Mouse (Mus musculus) heart, postnatal 36 days (tissue): ENCODE data around the gene Fcrlb. TPM values are rescaled to one million over a fixed set of nuclear protein-coding genes. Genes with fewer than 3 reads are reported as not detected.

Source experiments
- DNase-seq, 2 experiments: peaks; one replicate each; pipeline ENCODE4 v3.0.0; 2021 to 2022
- intact Hi-C: fragments of 180-260 bp; cut with DNase I; formaldehyde crosslinking; loops from one replicate; pipeline ENCODE4 v1.15.1; 2025
- total RNA-seq, 2 experiments: library from RNA; stranded (reverse); gene quantifications; 2 replicates each; pipeline ENCODE4 v1.2.3; 2021

Gene Fcrlb
- total RNA-seq, 2 experiments from 2014 or later = not detected

- no peak for DNase-seq
- intact Hi-C loops = no loop called here
Observed at GRCm38 (mm10) chr1:170908341-170908740, 4.4 kb downstream of the Fcrlb start.

- DNase-seq = no peak
- intact Hi-C loops = no loop called here
Observed at GRCm38 (mm10) chr1:170907456-170908191, 5.1 kb downstream of the Fcrlb start.

GRCm38 (mm10) chr1:170907111-170907455, 5.7 kb downstream of the Fcrlb start:
- no peak for DNase-seq
- intact Hi-C loops = no loop called here

- intact Hi-C loops = no loop called here
- no peak for DNase-seq
Observed at GRCm38 (mm10) chr1:170903485-170903884, 9.3 kb downstream of the Fcrlb start.

- peak; percentile 83 to 89 for DNase-seq
- intact Hi-C loops = loop anchor here (1.0 kb wide), 1 partner anchor 95 kb away; no protein-coding TSS in a partner anchor
Observed at GRCm38 (mm10) chr1:170901536-170902238, 11.1 kb downstream of the Fcrlb start.

GRCm38 (mm10) chr1:170900799-170901467, 11.8 kb downstream of the Fcrlb start:
- intact Hi-C loops = loop anchor here (1.0 kb wide), 1 partner anchor 95 kb away; no protein-coding TSS in a partner anchor
- peak; percentile 48 to 52 for DNase-seq

- no peak for DNase-seq
- intact Hi-C loops = no loop called here
Observed at GRCm38 (mm10) chr1:170898413-170899075, 14.2 kb downstream of the Fcrlb start.

GRCm38 (mm10) chr1:170896651-170897281, 16.0 kb downstream of the Fcrlb start:
- DNase-seq = no peak
- intact Hi-C loops = no loop called here

- intact Hi-C loops = no loop called here
- DNase-seq = no peak
Observed at GRCm38 (mm10) chr1:170894603-170895602, 17.8 kb downstream of the Fcrlb start.

GRCm38 (mm10) chr1:170892279-170892678, 20.5 kb downstream of the Fcrlb start:
- no peak for DNase-seq

GRCm38 (mm10) chr1:170891646-170892045, 21.1 kb downstream of the Fcrlb start:
- intact Hi-C loops = no loop called here
- DNase-seq = no peak

More at GRCm38 (mm10) chr1:170892279-170892678, 20.5 kb downstream of the Fcrlb start:
- intact Hi-C loops = no loop called here

- intact Hi-C loops = no loop called here
- DNase-seq = no peak
Observed at GRCm38 (mm10) chr1:170889310-170889709, 23.4 kb downstream of the Fcrlb start.

GRCm38 (mm10) chr1:170886044-170886458, 26.7 kb downstream of the Fcrlb start:
- DNase-seq = no peak
- intact Hi-C loops = no loop called here

GRCm38 (mm10) chr1:170884978-170885561, 27.7 kb downstream of the Fcrlb start, which contains the start of the genes Gm26620 and Dusp12:
Gene Gm26620, plus strand, starts transcription at chr1:170885065.
Gene Dusp12, minus strand, starts transcription at chr1:170885540.
- peak; percentile 79 to 82 for DNase-seq
- intact Hi-C loops = no loop called here

GRCm38 (mm10) chr1:170884390-170884789, 28.4 kb downstream of the Fcrlb start:
- no peak for DNase-seq
- intact Hi-C loops = no loop called here

GRCm38 (mm10) chr1:170882915-170883485, 29.7 kb downstream of the Fcrlb start:
- intact Hi-C loops = no loop called here

GRCm38 (mm10) chr1:170876906-170877305, 35.8 kb downstream of the Fcrlb start:
- no peak for DNase-seq
- intact Hi-C loops = no loop called here

More at GRCm38 (mm10) chr1:170882915-170883485, 29.7 kb downstream of the Fcrlb start:
- no peak for DNase-seq

- DNase-seq = no peak
- intact Hi-C loops = no loop called here
Observed at GRCm38 (mm10) chr1:170875676-170876075, 37.1 kb downstream of the Fcrlb start.
